Mouse (Mus musculus) liver, postnatal 0 days (tissue): ENCODE measurements around the gene Zmat3.

Experiments used
- CTCF ChIP-seq: sonication (generic); IDR thresholded peaks from 2 replicates; pipeline ENCODE4 v1.5.1; 2016; ENCODE audit warnings: antibody characterized with exemption, low read depth
- EP300 ChIP-seq: IDR thresholded peaks from 2 replicates; pipeline ENCODE4 v1.6.1; 2016; ENCODE audit warnings: antibody characterized with exemption, low read depth, mild to moderate bottlenecking

DNA sequence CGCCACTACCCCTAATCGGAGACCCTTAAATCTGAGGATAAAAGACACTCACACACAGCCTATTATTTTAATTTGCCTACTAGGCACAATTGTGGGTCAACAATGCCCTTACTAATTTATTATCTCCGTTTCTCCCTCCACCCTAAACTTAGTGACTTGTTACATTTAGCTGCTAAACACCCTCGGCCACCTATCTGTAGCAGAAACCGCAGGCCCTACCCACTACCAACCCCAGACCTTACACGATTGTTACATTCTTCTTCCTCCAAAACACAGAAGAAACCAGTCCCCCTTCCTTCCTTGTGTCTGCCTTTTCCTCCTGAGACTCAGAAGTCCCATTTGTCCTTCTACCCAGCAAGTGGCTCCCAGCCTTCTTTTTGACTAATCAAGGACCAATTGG, 41.0 kb upstream of the Zmat3 start:
- TF ChIP-seq CTCF (no peak), EP300 (no peak)
